Mouse (Mus musculus): Measurements from ENCODE around the gene Pcbp3.

- TF ChIP-seq CTCF (IDR thresholded peaks at IDR 0.05; ENCODE audit: low read depth): peak; percentile 91
- TF ChIP-seq EP300 (optimal IDR thresholded peaks at IDR 0.05): no peak
These were observed 233.3 kb downstream of the Pcbp3 start for GRCm38 (mm10) chr10:76728369-76728768.

All from stomach, postnatal 0 days (tissue).